Mouse (Mus musculus): ENCODE results near the gene Gpr108.

DNA sequence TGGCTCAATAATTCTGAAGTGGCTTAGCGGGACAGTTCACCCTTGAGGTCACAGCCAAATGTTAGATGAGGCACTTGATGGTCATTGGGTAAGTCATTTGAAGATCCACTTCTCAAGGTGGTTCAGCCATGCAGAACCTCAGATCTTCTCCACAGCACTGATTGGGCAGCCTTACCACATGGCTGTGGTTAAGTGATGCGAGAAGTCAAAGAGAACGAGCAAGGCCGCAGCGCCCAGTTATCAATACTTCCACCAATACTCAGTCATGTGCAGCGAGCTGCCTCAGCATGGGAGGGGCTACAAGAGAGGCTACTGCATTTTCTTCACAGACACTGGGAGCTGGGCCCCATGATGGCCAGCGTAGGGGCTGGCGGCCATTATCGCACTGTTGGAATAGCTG is 44.7 kb upstream of the Gpr108 start:
- TF ChIP-seq CTCF (IDR thresholded peaks at IDR 0.05; ENCODE audit: low read depth, low read length) (no peak), POLR2A (IDR thresholded peaks at IDR 0.05; ENCODE audit: insufficient read depth, low read length) (no peak), EP300 (IDR thresholded peaks at IDR 0.05; ENCODE audit: insufficient read depth, low read depth, low read length) (no peak)

Data from ES-Bruce4 (cell line).